Mouse (Mus musculus) skeletal muscle tissue, adult 2 months (tissue): ENCODE data around the gene Icam1.

Source experiments
- DNase-seq: peaks from one replicate; pipeline ENCODE4 v3.0.0-alpha.2; 2012; ENCODE audit warnings: low read depth, low spot score

Gene Icam1

GRCm38 (mm10) chr9:21015571-21016130, at the start of gene Icam1:
TSS of gene Icam1 (plus strand) at chr9:21015985.
- no peak for DNase-seq

- DNase-seq: no peak
These were observed 49.8 kb upstream of the Icam1 start for GRCm38 (mm10) chr9:20966008-20966407.

- no peak for DNase-seq
These were observed 49.0 kb upstream of the Icam1 start for GRCm38 (mm10) chr9:20966747-20967146.

DNA sequence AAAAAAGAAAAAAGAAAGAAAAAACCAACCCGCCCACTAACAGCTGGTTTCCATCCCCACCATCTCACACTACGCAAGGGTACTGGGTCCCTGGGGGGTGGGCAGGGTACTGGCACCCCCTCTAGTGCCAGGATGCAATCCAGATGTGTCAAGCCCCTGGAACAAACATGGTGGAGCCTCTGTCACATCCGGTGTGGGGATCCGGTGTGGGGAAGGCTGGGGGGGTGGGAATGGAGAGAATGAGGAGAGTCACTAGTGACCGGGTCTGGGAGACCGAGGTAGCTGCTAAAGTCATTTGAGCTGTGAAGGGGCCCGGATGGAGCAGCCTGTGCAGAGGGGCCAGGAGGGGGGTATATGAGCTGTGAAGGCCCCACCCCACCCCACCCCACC, 44.0 kb upstream of the Icam1 start:
- peak; percentile 45 for DNase-seq

DNA sequence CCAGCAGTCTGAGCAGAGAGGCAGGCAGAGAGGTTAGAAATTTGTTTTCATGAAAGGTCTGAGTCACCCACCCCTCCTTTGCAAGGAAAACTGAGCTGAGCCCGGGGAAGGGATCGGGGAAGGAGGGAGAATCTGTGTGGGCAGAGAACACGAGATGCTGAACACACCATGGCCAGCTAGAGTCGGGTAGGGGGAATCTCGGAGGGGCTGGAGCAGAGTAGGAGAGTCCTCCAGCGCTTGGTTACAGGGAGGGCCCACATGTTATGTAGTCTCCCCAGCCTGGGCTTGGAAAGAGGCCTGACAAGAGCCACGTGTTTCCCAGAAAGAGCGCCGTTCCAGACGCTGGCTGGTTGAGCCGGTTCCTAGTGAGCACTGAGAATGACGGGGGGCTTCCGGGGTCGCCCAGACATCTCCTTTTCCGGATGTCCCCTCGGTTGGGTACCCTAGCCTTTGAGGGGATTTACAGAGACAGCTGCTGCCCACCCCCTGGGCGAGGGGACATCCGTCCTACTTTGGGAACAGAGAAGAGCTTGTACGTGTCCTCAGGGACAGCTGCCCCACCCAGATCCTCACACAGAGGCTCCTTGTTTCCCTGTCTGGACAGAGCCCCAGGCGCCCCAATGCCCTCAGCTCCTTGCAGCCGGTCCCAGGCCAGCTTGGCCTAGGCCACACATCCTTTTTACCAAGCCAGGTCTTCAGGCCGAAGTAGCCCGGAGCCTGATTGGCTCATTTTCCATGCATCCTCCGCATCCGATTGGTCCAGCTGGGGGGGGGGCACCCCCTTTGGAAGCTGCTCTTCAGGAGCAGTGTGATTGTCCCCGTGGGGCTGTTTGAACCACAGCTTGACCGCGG, 43.4 kb upstream of the Icam1 start:
- peak; percentile 64 for DNase-seq

- no peak for DNase-seq
These were observed 42.6 kb upstream of the Icam1 start for GRCm38 (mm10) chr9:20973001-20973681.

GRCm38 (mm10) chr9:20973682-20974075, 42.1 kb upstream of the Icam1 start:
- DNase-seq: peak; percentile 35

GRCm38 (mm10) chr9:20975431-20976215, 40.2 kb upstream of the Icam1 start:
- DNase-seq: no peak

- DNase-seq: peak; percentile 76
These were observed 39.4 kb upstream of the Icam1 start, which contains the start of gene S1pr2 for GRCm38 (mm10) chr9:20976216-20976960. TSS of gene S1pr2 (minus strand) at chr9:20976781.

- no peak for DNase-seq
These were observed 38.7 kb upstream of the Icam1 start for GRCm38 (mm10) chr9:20976961-20977689.

GRCm38 (mm10) chr9:20978409-20979095, 37.2 kb upstream of the Icam1 start:
- DNase-seq: no peak

GRCm38 (mm10) chr9:20979181-20979580, 36.6 kb upstream of the Icam1 start:
- no peak for DNase-seq

DNA sequence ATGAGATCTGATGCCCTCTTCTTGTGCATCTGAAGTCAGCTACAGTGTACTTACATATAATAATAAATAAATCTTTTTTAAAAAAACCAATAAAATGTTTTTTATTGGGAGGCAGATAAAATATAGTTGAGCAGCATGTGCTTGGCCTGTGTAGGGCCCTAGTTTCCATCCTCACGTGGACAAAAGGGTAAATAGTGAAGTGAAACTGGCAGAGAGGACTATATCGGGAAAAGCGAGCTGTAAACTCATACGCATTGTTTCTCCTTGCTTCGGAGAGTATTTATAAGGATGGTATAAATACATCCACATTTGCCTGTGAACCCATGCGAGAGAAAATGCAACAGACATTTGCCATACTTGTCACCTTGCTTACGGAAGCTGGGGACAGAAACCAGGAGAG, 36.0 kb upstream of the Icam1 start:
- no peak for DNase-seq

DNA sequence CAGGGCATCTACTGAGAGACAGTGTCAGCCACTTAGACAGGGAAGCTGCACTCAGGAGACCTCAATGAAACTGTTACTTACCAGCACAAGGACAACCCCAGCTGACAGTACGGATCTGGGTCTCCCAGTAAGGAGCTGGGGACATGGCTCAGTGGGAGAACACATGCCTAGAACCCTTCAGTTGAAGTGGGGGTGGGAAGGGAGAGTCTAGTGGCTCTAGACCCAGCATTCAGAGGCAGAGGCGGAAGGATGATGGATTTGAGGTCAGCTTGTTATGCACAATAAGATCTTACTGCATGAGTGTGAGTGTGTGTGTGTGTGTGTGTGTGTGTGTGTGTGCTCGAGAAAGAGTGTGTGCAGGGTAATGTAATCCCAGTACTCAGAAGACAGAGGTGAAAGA, 33.6 kb upstream of the Icam1 start:
- no peak for DNase-seq

- DNase-seq: no peak
These were observed 32.6 kb upstream of the Icam1 start for GRCm38 (mm10) chr9:20983169-20983568.

GRCm38 (mm10) chr9:20986952-20987686, 28.7 kb upstream of the Icam1 start:
- no peak for DNase-seq

- DNase-seq: no peak
These were observed 27.8 kb upstream of the Icam1 start for GRCm38 (mm10) chr9:20987953-20988352.

- DNase-seq: no peak
These were observed 24.9 kb upstream of the Icam1 start for GRCm38 (mm10) chr9:20990861-20991260.

DNA sequence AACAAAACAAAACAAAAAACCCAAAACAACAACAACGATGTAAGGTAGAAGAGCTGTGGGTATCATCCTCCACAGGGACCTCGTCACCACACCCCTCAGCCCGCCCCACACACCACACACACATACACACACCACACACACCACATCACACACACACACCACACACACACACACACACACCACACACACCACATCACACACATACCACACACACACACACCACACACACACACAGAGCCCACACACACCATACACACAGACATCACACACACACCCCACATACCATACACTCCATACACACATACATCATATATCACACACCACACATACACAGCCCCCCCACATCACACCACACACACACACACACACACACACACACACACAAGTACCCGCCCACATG, 24.2 kb upstream of the Icam1 start:
- DNase-seq: no peak
